Mouse (Mus musculus) kidney, adult 2 months (tissue): ENCODE data around the gene Sec14l5.

ENCODE experiments used
- CTCF ChIP-seq: fragments of 200-500 bp; conservative IDR thresholded peaks from 2 replicates; pipeline ENCODE4 v1.5.1; 2011; ENCODE audit warnings: low read depth, mild to moderate bottlenecking, control low read depth, low read length, moderate library complexity, mixed read lengths; ENCODE audit not compliant: insufficient read depth, insufficient read length
- POLR2A ChIP-seq: fragments of 200-500 bp; IDR thresholded peaks from one replicate; pipeline ENCODE4 v1.6.1; 2011; ENCODE audit warnings: low read depth, low read length, control low read depth

- TF ChIP-seq CTCF = no peak
- no peak for TF ChIP-seq POLR2A
Observed at GRCm38 (mm10) chr16:5183310-5183975, 36.5 kb downstream of the Sec14l5 start.
